8 mouse cellular contexts compared by ENCODE assay signal in genomic region chr10:44071095-44071494, GRCm38 (mm10).
A peak's percentile ranks its signal among the peaks of the same experiment; 100 is the strongest.
DNase-seq lines count a peak whose midpoint lies in the region; ATAC-seq lines count a peak whose summit lies in the region.

No protein-coding gene starts in this region.

- H3K4me1 ChIP-seq in neural tube, embryonic 12.5 days, result no peaks in the 10 kb centered on the region
- H3K4me1 ChIP-seq in stomach, embryonic 15.5 days, result no peaks in the 10 kb centered on the region

- 10% methylated on average over 4 of the region's 4 CpGs for WGBS in neural tube, embryonic 12.5 days
- WGBS in stomach, embryonic 15.5 days, result 2% methylated on average over 4 of the region's 4 CpGs

- no peak overlapping the region for H3K4me2 ChIP-seq in neural tube, embryonic 12.5 days (replicated peaks)
- no peak overlapping the region for H3K4me2 ChIP-seq in stomach, embryonic 15.5 days

- no peaks in the 10 kb centered on the region for H3K36me3 ChIP-seq in neural tube, embryonic 12.5 days
- H3K36me3 ChIP-seq in stomach, embryonic 15.5 days, result no peaks in the 10 kb centered on the region

- intact Hi-C loops in heart, postnatal 10 days (cut with DNase I), result loop anchor here (1.0 to 5.0 kb wide), 4 partner anchors 68 to 496 kb away; no protein-coding TSS in a partner anchor

- peak; percentile 86 for DNase-seq in A20 (ENCODE audit: low read depth, low spot score)
- peak; percentile 70 for DNase-seq in T-cell, adult 2 months (ENCODE audit: low spot score)
- peak; percentile 88 for DNase-seq in embryo, embryonic 10 days (ENCODE audit: low spot score)
- peak; percentile 74 to 79 for DNase-seq in heart, postnatal 10 days
- DNase-seq in kidney, postnatal 25 days, result peak; percentile 67 to 84
- peak; percentile 44 to 68 for DNase-seq in lung, adult 18-20 months

- H3K9ac ChIP-seq in neural tube, embryonic 12.5 days, result no peak overlapping the region
- no peak overlapping the region for H3K9ac ChIP-seq in stomach, embryonic 15.5 days

- H3K9me3 ChIP-seq in neural tube, embryonic 12.5 days, result no peaks in the 10 kb centered on the region
- H3K9me3 ChIP-seq in stomach, embryonic 15.5 days, result no peaks in the 10 kb centered on the region

- no peak overlapping the region for H3K4me3 ChIP-seq in neural tube, embryonic 12.5 days
- no peak overlapping the region for H3K4me3 ChIP-seq in stomach, embryonic 15.5 days (replicated peaks)

- peak; percentile 78 for ATAC-seq in neural tube, embryonic 12.5 days (ENCODE audit: low FRiP score, low read depth)
- peak; percentile 68; the same call in 1 of the 2 replicates for ATAC-seq in stomach, embryonic 15.5 days (ENCODE audit: insufficient read depth, low FRiP score, low read depth)

- H3K27ac ChIP-seq in neural tube, embryonic 12.5 days, result no peak overlapping the region
- H3K27ac ChIP-seq in stomach, embryonic 15.5 days, result no peak overlapping the region

- H3K27me3 ChIP-seq in neural tube, embryonic 12.5 days (replicated peaks), result no peaks in the 10 kb centered on the region
- H3K27me3 ChIP-seq in stomach, embryonic 15.5 days (replicated peaks), result no peaks in the 10 kb centered on the region
